Mouse (Mus musculus): ENCODE measurements around the gene Zfp354a.

DNA sequence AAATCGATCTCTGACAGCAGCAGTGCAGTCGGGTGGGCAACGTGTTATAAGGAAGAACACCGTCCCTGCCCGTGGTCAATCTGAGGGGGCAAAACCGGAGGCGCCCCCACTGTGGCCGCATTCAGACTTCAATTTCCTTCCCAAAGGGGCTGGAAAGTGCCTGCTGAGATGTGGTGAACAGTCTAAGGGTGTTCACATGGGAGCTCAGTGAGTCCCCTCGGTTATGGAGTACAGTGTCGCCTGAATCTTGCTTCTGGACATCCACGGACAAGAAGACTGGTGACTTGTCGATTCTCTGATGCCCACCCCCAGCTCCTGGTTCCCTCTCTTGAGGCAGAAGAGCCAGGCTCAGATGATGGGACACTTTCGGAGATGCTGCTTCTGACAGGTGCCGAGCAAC is 583 bp downstream of the Zfp354a start:
- TF ChIP-seq CTCF (IDR thresholded peaks at IDR 0.05; ENCODE audit: low read depth, low read length) (no peak), POLR2A (IDR thresholded peaks at IDR 0.05; ENCODE audit: extremely low read depth, insufficient read depth, low read length) (no peak)
